Mouse (Mus musculus): ENCODE measurements around the gene Etfdh. TPM values are rescaled to one million over a fixed set of nuclear protein-coding genes. Genes with fewer than 3 reads are reported as not detected.
"Not testable (repeated sequence)": the region's sequence is repeated elsewhere in the genome, so short reads cannot be mapped to it uniquely, and the experiment has no call there.

Gene Etfdh
- total RNA-seq, 1 experiment from 2014 or later: 454 TPM

- no peak for DNase-seq
Observed at GRCm38 (mm10) chr3:79577606-79578005, 51.7 kb downstream of the Etfdh start.

DNA sequence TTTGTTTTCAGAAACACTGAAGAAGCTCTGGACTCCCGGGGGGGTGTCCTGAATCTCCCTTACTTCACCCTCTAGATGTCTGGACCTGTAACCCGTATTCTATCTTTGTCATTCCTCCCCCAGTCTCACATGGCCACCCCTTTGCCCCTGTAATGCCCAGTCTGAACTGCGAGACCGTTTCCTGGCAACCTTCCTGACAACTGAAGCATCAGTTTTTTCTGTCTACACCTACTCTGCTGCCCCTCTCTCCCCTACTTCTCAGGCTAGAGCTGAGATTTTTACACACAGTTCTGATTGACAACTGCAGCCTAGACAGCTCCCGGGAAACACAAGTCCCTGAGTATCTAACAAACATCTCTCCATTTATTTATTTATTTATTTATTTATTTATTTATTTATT lies 52.4 kb downstream of the Etfdh start:
- no peak for DNase-seq

DNA sequence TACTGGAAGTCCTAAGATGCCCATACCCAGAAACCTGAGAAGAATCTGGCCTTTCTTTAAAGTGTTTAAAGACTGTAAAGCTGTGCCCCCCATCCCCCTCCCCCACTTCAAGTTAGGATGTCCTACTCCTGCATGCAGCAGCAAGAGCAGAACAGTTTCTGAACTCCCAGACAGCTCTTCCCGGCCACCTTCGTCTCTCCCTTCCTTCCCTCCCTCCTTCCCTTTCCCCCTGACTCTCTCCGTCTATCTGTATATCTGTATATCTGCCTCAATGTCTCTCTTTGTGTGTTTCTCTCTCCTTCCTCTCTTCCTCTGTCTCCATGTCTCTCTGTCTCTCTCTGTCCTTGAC lies 52.9 kb downstream of the Etfdh start:
- DNase-seq: no peak

DNA sequence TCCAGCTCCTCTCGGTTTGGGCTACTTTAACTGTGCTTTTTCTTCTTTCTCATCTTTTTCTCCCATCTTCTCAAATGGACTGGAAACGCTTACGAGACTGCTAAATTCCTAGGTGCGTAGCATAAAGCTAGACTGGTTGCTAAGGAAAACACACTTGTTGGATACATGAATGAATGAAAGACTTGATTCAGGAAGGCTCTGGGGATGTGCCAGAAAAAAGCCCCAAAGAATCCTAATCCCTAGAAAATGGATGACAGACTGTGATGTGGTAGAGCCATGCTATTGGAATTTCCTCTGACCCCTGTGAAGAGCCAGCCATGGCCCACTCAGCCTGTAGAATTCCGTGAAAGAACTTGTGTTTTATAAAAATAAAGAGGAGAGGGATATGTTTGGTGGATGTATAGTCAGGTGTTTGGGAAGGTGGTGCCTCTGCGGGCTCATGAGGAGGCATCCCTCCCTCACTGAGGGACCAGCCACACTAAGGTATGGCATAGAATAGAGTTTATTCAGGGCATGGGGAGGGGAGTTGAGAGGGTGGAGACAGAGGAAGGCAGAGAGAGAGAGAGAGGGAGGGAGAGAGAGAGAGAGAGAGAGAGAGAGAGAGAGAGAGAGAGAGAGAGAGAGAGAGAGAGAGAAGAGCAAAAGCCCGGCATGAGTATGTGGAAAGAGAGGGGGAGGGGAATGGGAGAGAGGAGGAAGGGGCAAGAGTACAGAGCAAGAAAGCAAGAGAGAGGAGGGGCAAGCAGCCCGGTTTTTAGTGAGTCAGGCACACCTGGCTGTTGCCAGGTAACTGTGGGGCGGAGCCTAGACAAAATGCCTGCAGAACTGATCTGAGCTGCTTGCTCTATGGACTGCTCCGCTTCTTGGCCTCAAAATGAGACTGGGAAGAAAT lies 53.5 kb downstream of the Etfdh start:
- no peak for DNase-seq

- DNase-seq: no peak
Observed at GRCm38 (mm10) chr3:79574336-79574735, 55.0 kb downstream of the Etfdh start.

DNA sequence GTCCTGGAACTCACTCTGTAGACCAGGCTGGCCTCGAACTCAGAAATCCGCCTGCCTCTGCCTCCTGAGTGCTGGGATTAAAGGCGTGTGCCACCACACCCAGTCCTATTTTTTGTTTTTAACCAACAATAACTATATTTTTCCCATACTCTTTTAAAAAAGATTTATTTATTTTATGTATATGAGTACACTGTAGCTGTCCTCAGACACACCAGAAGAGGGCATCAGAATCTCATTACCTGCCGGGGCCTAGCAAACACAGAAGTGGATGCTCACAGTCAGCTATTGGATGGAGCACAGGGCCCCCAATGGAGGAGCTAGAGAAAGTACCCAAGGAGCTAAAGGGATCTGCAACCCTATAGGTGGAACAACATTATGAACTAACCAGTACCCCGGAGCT lies 55.9 kb downstream of the Etfdh start:
- not testable (repeated sequence) for DNase-seq

- no peak for DNase-seq
Observed at GRCm38 (mm10) chr3:79572399-79572798, 56.9 kb downstream of the Etfdh start.

GRCm38 (mm10) chr3:79569351-79569681 lies 60.0 kb downstream of the Etfdh start:
- DNase-seq: no peak

- peak; percentile 12 for DNase-seq
Observed at GRCm38 (mm10) chr3:79568629-79569350, 60.5 kb downstream of the Etfdh start.

- peak; percentile 92 for DNase-seq
Observed at GRCm38 (mm10) chr3:79567703-79568362, 61.5 kb downstream of the Etfdh start, which contains the start of gene Fnip2. Gene Fnip2, minus strand, starts transcription at chr3:79567796.

DNA sequence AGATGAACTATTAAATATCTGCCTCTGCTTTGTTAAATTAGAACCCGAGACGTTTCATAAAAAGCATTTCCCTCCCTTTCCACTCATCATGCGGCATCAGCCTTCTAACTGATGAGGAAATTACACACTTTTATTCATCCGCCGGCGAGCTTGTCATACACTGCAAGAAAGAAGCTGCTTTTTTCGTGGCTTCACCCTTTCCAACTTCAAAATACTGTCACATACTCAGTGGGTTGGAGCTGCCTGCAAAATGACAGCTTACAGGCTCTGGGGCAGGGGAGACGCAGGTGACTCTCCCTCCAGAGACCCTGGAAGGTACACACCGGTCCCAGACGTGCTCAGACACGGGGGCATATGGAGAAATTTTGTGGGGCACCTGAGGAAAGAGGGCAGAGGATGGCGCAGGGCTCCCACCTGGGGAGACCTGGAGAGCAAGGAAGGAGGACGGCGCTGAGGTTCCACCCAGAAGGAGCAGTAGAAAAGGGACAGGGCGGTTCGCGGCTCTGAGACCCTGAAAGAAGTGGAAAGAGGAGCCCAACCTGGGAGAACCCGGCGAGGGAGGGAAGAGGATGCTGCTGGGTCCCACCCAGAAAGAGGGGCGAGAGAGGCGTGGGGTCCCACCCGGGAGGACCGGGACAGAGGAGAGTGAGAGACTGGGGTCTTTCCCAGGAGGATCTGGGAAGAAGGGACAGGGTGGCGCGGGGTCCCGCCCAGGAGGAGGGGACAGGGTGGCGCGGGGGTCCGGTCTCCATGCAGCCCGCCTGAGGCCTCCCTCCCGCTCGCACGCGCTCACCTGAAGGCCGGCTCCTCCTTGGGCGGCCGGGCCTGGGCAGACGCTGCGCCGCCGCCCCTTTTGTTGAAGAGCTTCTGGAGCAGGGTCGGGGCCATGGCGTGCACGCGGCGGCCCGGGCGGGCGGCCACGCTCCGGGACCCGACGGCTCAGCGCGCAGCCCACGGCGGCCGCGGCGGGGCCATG lies 62.3 kb downstream of the Etfdh start:
- DNase-seq: no peak

DNA sequence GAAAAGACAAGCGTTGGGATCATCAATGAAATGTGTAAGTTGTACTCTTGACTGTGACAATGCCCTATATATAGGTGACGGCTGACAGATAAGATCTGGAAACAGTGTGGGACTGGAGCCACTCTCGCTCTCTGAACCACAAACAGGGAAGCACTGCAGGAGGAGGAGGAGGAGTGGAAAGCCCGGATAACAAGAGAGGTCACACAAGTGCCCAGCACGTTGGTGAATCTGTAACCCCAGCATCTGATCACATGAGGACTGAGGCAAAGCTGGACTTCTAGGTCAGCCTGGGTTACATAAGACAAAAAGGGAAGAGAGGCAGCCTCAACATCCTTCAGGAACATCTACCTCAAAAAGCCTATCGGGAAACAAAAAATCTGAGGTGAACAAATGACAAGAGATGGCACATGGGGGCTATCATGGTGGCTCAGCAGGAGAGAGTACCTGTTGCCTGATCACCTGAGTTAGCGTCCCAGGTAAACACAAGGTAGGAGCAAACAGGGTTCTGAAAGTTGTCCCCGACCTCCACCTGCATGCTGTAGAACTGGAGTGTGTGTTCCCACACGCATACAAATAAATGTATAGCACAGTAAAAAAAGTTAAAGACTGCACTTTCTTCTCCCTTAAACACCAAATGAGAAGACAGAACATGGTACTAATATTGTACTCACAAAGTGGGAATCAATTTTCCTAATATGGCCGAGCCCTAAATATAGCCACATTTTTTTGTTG lies 64.3 kb downstream of the Etfdh start:
- DNase-seq: no peak

DNA sequence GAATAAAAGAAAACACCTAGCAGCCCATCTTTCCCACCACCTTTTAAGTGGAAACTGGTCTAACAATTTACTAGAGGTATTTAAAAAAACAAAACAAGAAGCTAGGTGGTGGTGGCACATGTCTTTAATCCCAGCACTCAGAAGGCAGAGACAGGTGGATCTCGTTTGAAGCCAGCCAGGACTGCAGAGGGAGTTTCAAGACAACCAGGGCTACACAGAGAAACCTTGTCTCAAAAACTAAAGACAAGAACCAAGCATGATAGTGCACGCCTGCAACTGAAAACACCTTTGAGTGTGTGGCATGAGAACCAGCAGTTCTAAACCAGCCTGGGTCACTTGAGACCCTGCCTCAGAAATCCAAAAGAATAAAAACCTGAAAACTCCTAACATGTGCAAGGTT lies 65.8 kb downstream of the Etfdh start:
- DNase-seq: no peak

DNA sequence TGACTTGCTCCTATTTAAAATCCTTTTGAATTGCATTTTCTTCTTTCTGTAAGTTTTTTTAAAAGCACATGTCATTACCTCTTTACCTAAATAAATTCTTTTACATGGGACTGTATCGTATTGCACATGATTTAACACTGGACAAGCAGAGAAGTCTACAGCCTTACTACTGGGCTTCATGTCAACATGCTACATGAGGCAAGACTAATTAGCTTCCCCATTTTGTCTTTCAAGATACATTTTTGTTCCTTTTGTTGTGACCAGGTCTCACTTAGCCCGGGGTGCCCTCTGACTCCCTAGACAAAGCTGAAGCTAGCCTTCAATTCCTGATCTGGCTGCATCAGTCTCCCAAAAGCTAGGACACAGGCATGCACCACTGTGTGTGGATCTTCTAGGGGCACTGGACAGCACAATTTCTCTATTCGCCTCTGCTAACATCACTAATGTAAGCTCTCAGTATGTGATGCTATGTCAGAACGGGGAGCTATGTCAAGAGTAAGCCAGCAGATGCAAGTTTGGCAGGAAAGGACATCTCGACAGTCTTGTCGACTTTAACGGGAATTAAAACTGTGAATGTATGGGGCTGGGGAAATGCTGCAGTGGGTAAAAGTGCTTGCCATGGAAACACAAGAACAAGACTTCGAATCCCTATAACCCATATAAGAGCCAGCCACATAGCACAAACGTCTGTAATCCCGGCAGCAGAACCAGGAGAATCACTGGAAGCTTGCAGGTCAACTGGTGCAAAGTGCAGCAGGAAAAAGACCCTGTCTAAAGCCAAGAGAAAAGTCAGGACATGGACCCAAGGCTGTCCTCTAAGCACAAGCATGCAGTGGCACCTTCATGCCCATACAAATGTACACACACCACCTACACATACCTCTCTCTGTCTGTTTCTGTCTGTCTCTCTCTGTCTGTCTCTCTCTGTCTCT lies 67.2 kb downstream of the Etfdh start:
- no peak for DNase-seq

DNA sequence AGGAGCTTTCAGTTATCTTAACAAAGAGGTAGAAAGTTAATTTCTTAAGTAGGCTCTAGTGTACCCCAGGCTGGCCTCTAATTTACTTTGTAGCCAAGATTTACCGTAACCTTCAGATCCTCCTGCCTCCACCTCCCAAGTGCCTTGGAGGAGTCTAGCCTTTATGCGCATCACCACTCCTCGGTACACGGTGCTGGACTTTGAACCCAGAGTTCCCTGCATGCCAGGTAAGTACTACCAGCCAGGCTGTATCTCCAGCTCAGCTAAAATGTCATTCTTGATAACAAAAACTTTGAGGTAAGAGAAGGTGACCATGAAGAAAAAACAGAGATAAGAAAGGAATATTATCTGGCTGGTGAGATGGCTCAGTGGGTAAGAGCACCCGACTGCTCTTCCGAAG lies 68.7 kb downstream of the Etfdh start:
- DNase-seq: no peak

DNA sequence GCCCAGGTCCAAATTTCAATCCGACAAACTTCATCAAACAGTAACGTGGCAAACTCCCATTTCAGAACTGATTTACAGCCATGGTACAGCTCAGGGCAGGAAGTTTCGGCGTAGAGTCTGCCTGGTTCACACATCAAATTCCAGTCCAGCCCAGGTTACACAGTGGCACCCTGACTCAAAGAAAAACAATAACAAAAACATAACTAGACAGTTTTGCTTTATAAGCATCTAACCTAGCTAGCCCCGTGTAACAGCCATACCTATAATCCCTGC lies 69.6 kb downstream of the Etfdh start:
- DNase-seq: no peak

DNA sequence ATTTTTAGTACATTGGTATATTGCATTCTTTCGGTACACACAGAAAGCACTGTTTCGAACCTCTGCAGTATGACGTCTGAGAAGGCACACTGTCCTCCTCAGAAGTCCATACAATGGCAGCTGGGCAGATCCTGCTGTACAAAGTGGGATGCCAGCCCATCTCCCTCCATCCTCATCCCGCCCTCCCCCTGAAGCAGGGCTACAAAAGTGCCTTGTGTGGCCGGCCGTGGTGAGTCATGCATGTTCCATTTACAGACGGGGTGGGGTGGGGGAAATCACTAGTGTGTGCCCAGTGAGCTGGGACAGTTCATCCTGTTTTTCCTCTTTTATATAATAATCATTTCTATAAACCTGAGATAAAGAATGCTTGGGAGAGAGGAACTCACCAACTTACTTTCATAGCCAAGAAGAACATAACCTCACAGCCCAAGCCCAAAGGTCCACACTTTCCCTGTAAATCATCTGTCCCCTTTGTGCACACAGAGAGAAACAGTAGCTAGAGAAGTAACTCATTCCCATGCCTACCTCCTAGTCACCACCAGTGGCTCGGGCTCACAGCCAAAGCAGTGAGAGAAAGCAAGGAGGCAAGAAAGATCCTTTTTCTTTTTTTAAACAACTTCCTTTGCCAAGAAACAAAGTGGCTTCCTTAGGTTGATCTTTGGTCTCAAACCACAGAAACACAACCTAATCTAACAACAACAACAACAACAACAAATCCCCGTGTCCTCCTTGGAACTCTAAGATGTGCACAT lies 70.1 kb downstream of the Etfdh start:
- peak; percentile 55 for DNase-seq

GRCm38 (mm10) chr3:79555061-79555460 lies 74.2 kb downstream of the Etfdh start:
- no peak for DNase-seq

Measured in adrenal gland, postnatal 14 days (tissue).